Mouse (Mus musculus): ENCODE data around the gene Prkaa2. TPM values are rescaled to one million over a fixed set of nuclear protein-coding genes. Genes with fewer than 3 reads are reported as not detected.

Prkaa2 gene
- polyA plus RNA-seq, 1 experiment from 2014 or later, result 2.2 TPM

GRCm38 (mm10) chr4:105133350-105134050 lies 23.8 kb upstream of the Prkaa2 start:
- no peak for ATAC-seq (ENCODE audit: insufficient read depth, low FRiP score, low read depth)
- H3K4me1 ChIP-seq, result no peaks in the 10 kb centered on the region
- 74% methylated on average over 4 of the region's 4 CpGs for WGBS
- no peak overlapping the region for H3K9ac ChIP-seq
- H3K4me3 ChIP-seq (replicated peaks), result no peak overlapping the region
- no peaks in the 10 kb centered on the region for H3K36me3 ChIP-seq
- H3K27ac ChIP-seq, result no peak overlapping the region
- H3K4me2 ChIP-seq, result no peak overlapping the region
- no peaks in the 10 kb centered on the region for H3K27me3 ChIP-seq (replicated peaks)
- no peaks in the 10 kb centered on the region for H3K9me3 ChIP-seq

- Histone ChIP-seq H3K27me3 (replicated peaks) (no peaks in the 10 kb centered on the region), H3K9me3 (no peaks in the 10 kb centered on the region), H3K27ac (no peak overlapping the region), H3K9ac (no peak overlapping the region), H3K4me1 (no peaks in the 10 kb centered on the region), H3K36me3 (no peaks in the 10 kb centered on the region), H3K4me3 (replicated peaks) (no peak overlapping the region), H3K4me2 (no peak overlapping the region)
- no peak for ATAC-seq (ENCODE audit: insufficient read depth, low FRiP score, low read depth)
- WGBS, result 78% methylated on average over 9 of the region's 9 CpGs
Measured at GRCm38 (mm10) chr4:105131756-105132314, 22.1 kb upstream of the Prkaa2 start.

GRCm38 (mm10) chr4:105129212-105129611 lies 19.5 kb upstream of the Prkaa2 start:
- no peak overlapping the region for H3K27ac ChIP-seq

GRCm38 (mm10) chr4:105122429-105122828 lies 12.7 kb upstream of the Prkaa2 start:
- no peaks in the 10 kb centered on the region for H3K4me1 ChIP-seq
- H3K27ac ChIP-seq, result no peak overlapping the region
- no peak overlapping the region for H3K4me3 ChIP-seq (replicated peaks)
- no peak overlapping the region for H3K9ac ChIP-seq
- ATAC-seq (ENCODE audit: insufficient read depth, low FRiP score, low read depth), result no peak
- H3K4me2 ChIP-seq, result no peak overlapping the region
- H3K9me3 ChIP-seq, result no peaks in the 10 kb centered on the region
- 49% methylated on average over 8 of the region's 8 CpGs for WGBS
- H3K27me3 ChIP-seq (replicated peaks), result no peaks in the 10 kb centered on the region
- no peaks in the 10 kb centered on the region for H3K36me3 ChIP-seq

More at GRCm38 (mm10) chr4:105129212-105129611, 19.5 kb upstream of the Prkaa2 start:
- no peaks in the 10 kb centered on the region for H3K4me1 ChIP-seq
- WGBS, result 32% methylated on average over 7 of the region's 7 CpGs
- no peak for ATAC-seq (ENCODE audit: insufficient read depth, low FRiP score, low read depth)
- H3K4me3 ChIP-seq (replicated peaks), result no peak overlapping the region
- no peaks in the 10 kb centered on the region for H3K9me3 ChIP-seq
- no peak overlapping the region for H3K4me2 ChIP-seq
- no peaks in the 10 kb centered on the region for H3K27me3 ChIP-seq (replicated peaks)
- no peaks in the 10 kb centered on the region for H3K36me3 ChIP-seq
- H3K9ac ChIP-seq, result no peak overlapping the region

- WGBS, result 85% methylated on average over 6 of the region's 6 CpGs
- ATAC-seq (ENCODE audit: insufficient read depth, low FRiP score, low read depth), result no peak
- Histone ChIP-seq H3K27me3 (replicated peaks) (no peaks in the 10 kb centered on the region), H3K4me2 (no peak overlapping the region), H3K9me3 (no peaks in the 10 kb centered on the region), H3K27ac (no peak overlapping the region), H3K4me1 (no peaks in the 10 kb centered on the region), H3K9ac (no peak overlapping the region), H3K4me3 (replicated peaks) (no peak overlapping the region), H3K36me3 (no peaks in the 10 kb centered on the region)
Measured at GRCm38 (mm10) chr4:105121081-105121480, 11.4 kb upstream of the Prkaa2 start.

GRCm38 (mm10) chr4:105113468-105113867 lies 3.8 kb upstream of the Prkaa2 start:
- Histone ChIP-seq H3K9ac (no peak overlapping the region), H3K9me3 (no peaks in the 10 kb centered on the region), H3K4me2 (no peak overlapping the region), H3K27me3 (replicated peaks) (peaks cover 7% of the 10 kb centered on the region), H3K4me1 (peaks cover 10% of the 10 kb centered on the region), H3K36me3 (no peaks in the 10 kb centered on the region), H3K4me3 (replicated peaks) (no peak overlapping the region), H3K27ac (no peak overlapping the region)
- no peak for ATAC-seq (ENCODE audit: insufficient read depth, low FRiP score, low read depth)
- 75% methylated on average over 3 of the region's 3 CpGs for WGBS

- 70% methylated on average over 5 of the region's 5 CpGs for WGBS
- Histone ChIP-seq H3K27me3 (replicated peaks) (peaks cover 9% of the 10 kb centered on the region), H3K9me3 (no peaks in the 10 kb centered on the region), H3K4me2 (no peak overlapping the region), H3K27ac (no peak overlapping the region), H3K9ac (no peak overlapping the region), H3K4me1 (peaks cover 10% of the 10 kb centered on the region), H3K4me3 (replicated peaks) (no peak overlapping the region), H3K36me3 (no peaks in the 10 kb centered on the region)
- no peak for ATAC-seq (ENCODE audit: insufficient read depth, low FRiP score, low read depth)
Measured at GRCm38 (mm10) chr4:105113042-105113441, 3.4 kb upstream of the Prkaa2 start.

GRCm38 (mm10) chr4:105111770-105112169 lies 2.1 kb upstream of the Prkaa2 start:
- H3K27me3 ChIP-seq (replicated peaks), result peaks cover 9% of the 10 kb centered on the region
- H3K36me3 ChIP-seq, result no peaks in the 10 kb centered on the region
- no peak overlapping the region for H3K27ac ChIP-seq
- ATAC-seq (ENCODE audit: insufficient read depth, low FRiP score, low read depth), result no peak
- H3K9me3 ChIP-seq, result no peaks in the 10 kb centered on the region
- 83% methylated on average over 11 of the region's 11 CpGs for whole genome bisulfite sequencing
- no peak overlapping the region for H3K9ac ChIP-seq
- peaks cover 10% of the 10 kb centered on the region for H3K4me1 ChIP-seq
- no peak overlapping the region for H3K4me3 ChIP-seq (replicated peaks)
- H3K4me2 ChIP-seq, result no peak overlapping the region

GRCm38 (mm10) chr4:105110684-105111035 lies 970 bp upstream of the Prkaa2 start:
- Histone ChIP-seq H3K9me3 (no peaks in the 10 kb centered on the region), H3K9ac (no peak overlapping the region), H3K4me1 (peaks cover 10% of the 10 kb centered on the region), H3K4me3 (replicated peaks) (no peak overlapping the region), H3K4me2 (peak overlapping the region; percentile 95), H3K27me3 (replicated peaks) (peaks cover 9% of the 10 kb centered on the region), H3K27ac (no peak overlapping the region), H3K36me3 (no peaks in the 10 kb centered on the region)
- no peak for ATAC-seq (ENCODE audit: insufficient read depth, low FRiP score, low read depth)
- 76% methylated on average over 4 of the region's 4 CpGs for WGBS

GRCm38 (mm10) chr4:105109990-105110683 lies 447 bp upstream of the Prkaa2 start:
- H3K27me3 ChIP-seq (replicated peaks), result peaks cover 9% of the 10 kb centered on the region
- H3K4me2 ChIP-seq, result peak overlapping the region; percentile 95
- 4% methylated on average over 24 of the region's 24 CpGs for WGBS
- peak overlapping the region; percentile 34 for H3K9ac ChIP-seq
- no peak overlapping the region for H3K27ac ChIP-seq
- no peaks in the 10 kb centered on the region for H3K9me3 ChIP-seq
- peaks cover 10% of the 10 kb centered on the region for H3K4me1 ChIP-seq
- H3K4me3 ChIP-seq (replicated peaks), result peak overlapping the region; percentile 66
- peak; percentile 25; the same call in 1 of the 2 replicates for ATAC-seq (ENCODE audit: insufficient read depth, low FRiP score, low read depth)
- no peaks in the 10 kb centered on the region for H3K36me3 ChIP-seq

GRCm38 (mm10) chr4:105108641-105109198 lies 970 bp downstream of the Prkaa2 start:
- H3K9me3 ChIP-seq, result no peaks in the 10 kb centered on the region
- H3K9ac ChIP-seq, result 0 out of 2 replicates have a peak overlapping the region, but pooled peaks have one; percentile 34
- 37% methylated on average over 5 of the region's 5 CpGs for WGBS
- peaks cover 10% of the 10 kb centered on the region for H3K4me1 ChIP-seq
- H3K4me3 ChIP-seq (replicated peaks), result peak overlapping the region; percentile 66
- no peaks in the 10 kb centered on the region for H3K36me3 ChIP-seq
- H3K27me3 ChIP-seq (replicated peaks), result peaks cover 9% of the 10 kb centered on the region
- peak overlapping the region; percentile 95 for H3K4me2 ChIP-seq
- no peak overlapping the region for H3K27ac ChIP-seq
- ATAC-seq (ENCODE audit: insufficient read depth, low FRiP score, low read depth), result no peak

Data from stomach, embryonic 15.5 days (tissue).